Mouse (Mus musculus): ENCODE results near the gene Siah1b. TPM values are rescaled to one million over a fixed set of nuclear protein-coding genes. Genes with fewer than 3 reads are reported as not detected.

Gene Siah1b
- polyA plus RNA-seq, 1 experiment from 2014 or later = 21.9 TPM

- Histone ChIP-seq H3K4me1 (ENCODE audit: control insufficient read depth, insufficient read depth, low read length) (no peaks in the 10 kb centered on the region), H3K27me3 (ENCODE audit: control insufficient read depth, insufficient read depth, low read length) (no peaks in the 10 kb centered on the region), H3K27ac (replicated peaks; ENCODE audit: low read depth, low read length) (no peak overlapping the region), H3K36me3 (ENCODE audit: control insufficient read depth, insufficient read depth, low read length) (no peaks in the 10 kb centered on the region), H3K9me3 (ENCODE audit: control insufficient read depth, low read length) (no peaks in the 10 kb centered on the region), H3K4me3 (replicated peaks; ENCODE audit: low read depth, low read length) (no peak overlapping the region), H3K4me2 (ENCODE audit: low read length) (no peak overlapping the region), H3K9ac (replicated peaks; ENCODE audit: low read length) (no peak overlapping the region)
- 85% methylated on average over 2 of the region's 2 CpGs for WGBS
- no peak for ATAC-seq (ENCODE audit: low FRiP score, low TSS enrichment)
- DNase-seq = no peak
Observed at GRCm38 (mm10) chrX:164046736-164047135, 29.6 kb downstream of the Siah1b start.

DNA sequence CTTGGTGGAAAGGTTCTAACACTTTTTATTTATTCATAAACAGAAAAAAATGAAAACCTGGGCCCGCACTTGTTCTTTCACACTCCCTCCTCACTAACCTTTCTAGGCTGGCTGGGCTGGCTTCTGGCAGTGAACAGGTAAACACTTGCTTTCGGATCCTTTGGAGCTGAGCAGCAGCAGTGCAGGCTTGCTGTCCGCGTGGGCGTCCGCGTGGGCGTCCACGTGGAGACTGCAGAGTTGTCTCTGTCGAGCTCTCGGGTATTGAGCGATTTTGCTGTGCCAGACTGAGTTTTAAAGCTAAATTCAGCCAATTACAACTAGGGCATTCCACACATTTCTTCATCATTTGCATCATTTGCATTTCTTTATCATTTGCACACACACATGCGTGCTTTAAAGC, 34.2 kb downstream of the Siah1b start:
- H3K9me3 ChIP-seq (ENCODE audit: control insufficient read depth, low read length) = no peaks in the 10 kb centered on the region
- H3K4me1 ChIP-seq (ENCODE audit: control insufficient read depth, insufficient read depth, low read length) = no peaks in the 10 kb centered on the region
- no peak overlapping the region for H3K4me3 ChIP-seq (replicated peaks; ENCODE audit: low read depth, low read length)
- ATAC-seq (ENCODE audit: low FRiP score, low TSS enrichment) (no peak), DNase-seq (no peak)
- no peaks in the 10 kb centered on the region for H3K36me3 ChIP-seq (ENCODE audit: control insufficient read depth, insufficient read depth, low read length)
- H3K4me2 ChIP-seq (ENCODE audit: low read length) = no peak overlapping the region
- H3K9ac ChIP-seq (replicated peaks; ENCODE audit: low read length) = no peak overlapping the region
- 74% methylated on average over 13 of the region's 13 CpGs for WGBS
- no peaks in the 10 kb centered on the region for H3K27me3 ChIP-seq (ENCODE audit: control insufficient read depth, insufficient read depth, low read length)
- H3K27ac ChIP-seq (replicated peaks; ENCODE audit: low read depth, low read length) = no peak overlapping the region

- Histone ChIP-seq H3K4me2 (ENCODE audit: low read length) (no peak overlapping the region), H3K4me3 (replicated peaks; ENCODE audit: low read depth, low read length) (no peak overlapping the region), H3K4me1 (ENCODE audit: control insufficient read depth, insufficient read depth, low read length) (no peaks in the 10 kb centered on the region), H3K9me3 (ENCODE audit: control insufficient read depth, low read length) (no peaks in the 10 kb centered on the region), H3K27ac (replicated peaks; ENCODE audit: low read depth, low read length) (no peak overlapping the region), H3K27me3 (ENCODE audit: control insufficient read depth, insufficient read depth, low read length) (no peaks in the 10 kb centered on the region), H3K9ac (replicated peaks; ENCODE audit: low read length) (no peak overlapping the region), H3K36me3 (ENCODE audit: control insufficient read depth, insufficient read depth, low read length) (no peaks in the 10 kb centered on the region)
- peak; percentile 56 for DNase-seq
- WGBS = 36% methylated on average over 2 of the region's 2 CpGs
- ATAC-seq (ENCODE audit: low FRiP score, low TSS enrichment) = peak; percentile 76
Observed at GRCm38 (mm10) chrX:164038882-164039281, 37.4 kb downstream of the Siah1b start.

- no peaks in the 10 kb centered on the region for H3K4me1 ChIP-seq (ENCODE audit: control insufficient read depth, insufficient read depth, low read length)
- H3K36me3 ChIP-seq (ENCODE audit: control insufficient read depth, insufficient read depth, low read length) = no peaks in the 10 kb centered on the region
- H3K9me3 ChIP-seq (ENCODE audit: control insufficient read depth, low read length) = no peaks in the 10 kb centered on the region
- H3K4me2 ChIP-seq (ENCODE audit: low read length) = no peak overlapping the region
- no peaks in the 10 kb centered on the region for H3K27me3 ChIP-seq (ENCODE audit: control insufficient read depth, insufficient read depth, low read length)
- ATAC-seq (ENCODE audit: low FRiP score, low TSS enrichment) (no peak), DNase-seq (no peak)
- WGBS = 86% methylated on average over 7 of the region's 7 CpGs
- no peak overlapping the region for H3K9ac ChIP-seq (replicated peaks; ENCODE audit: low read length)
- H3K27ac ChIP-seq (replicated peaks; ENCODE audit: low read depth, low read length) = no peak overlapping the region
- no peak overlapping the region for H3K4me3 ChIP-seq (replicated peaks; ENCODE audit: low read depth, low read length)
Observed at GRCm38 (mm10) chrX:164035931-164036330, 40.4 kb downstream of the Siah1b start.

DNA sequence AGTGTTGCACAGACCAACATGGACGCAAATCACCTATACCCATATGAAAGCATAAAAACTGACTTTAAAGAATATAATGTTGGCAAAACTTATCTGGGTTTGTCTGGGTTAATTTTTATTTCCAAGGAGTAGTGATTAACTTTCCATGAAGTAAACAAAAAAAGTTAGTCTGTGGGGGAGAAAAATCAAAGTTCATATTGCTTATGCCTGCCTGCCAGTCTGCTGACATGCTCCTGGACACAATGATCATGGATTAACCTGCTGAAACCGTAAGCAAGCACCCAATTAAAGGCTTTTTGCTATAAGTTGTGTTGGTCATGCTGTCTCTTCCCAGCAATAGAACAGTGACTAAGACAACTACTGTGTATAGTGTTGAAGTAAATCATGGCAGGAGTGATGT, 40.9 kb downstream of the Siah1b start:
- 90% methylated on average over 2 of the region's 2 CpGs for WGBS
- no peak for DNase-seq
- Histone ChIP-seq H3K9ac (replicated peaks; ENCODE audit: low read length) (no peak overlapping the region), H3K27ac (replicated peaks; ENCODE audit: low read depth, low read length) (no peak overlapping the region), H3K4me3 (replicated peaks; ENCODE audit: low read depth, low read length) (no peak overlapping the region), H3K4me2 (ENCODE audit: low read length) (no peak overlapping the region), H3K9me3 (ENCODE audit: control insufficient read depth, low read length) (no peaks in the 10 kb centered on the region), H3K36me3 (ENCODE audit: control insufficient read depth, insufficient read depth, low read length) (no peaks in the 10 kb centered on the region), H3K4me1 (ENCODE audit: control insufficient read depth, insufficient read depth, low read length) (no peaks in the 10 kb centered on the region), H3K27me3 (ENCODE audit: control insufficient read depth, insufficient read depth, low read length) (no peaks in the 10 kb centered on the region)
- ATAC-seq (ENCODE audit: low FRiP score, low TSS enrichment) = no peak

DNA sequence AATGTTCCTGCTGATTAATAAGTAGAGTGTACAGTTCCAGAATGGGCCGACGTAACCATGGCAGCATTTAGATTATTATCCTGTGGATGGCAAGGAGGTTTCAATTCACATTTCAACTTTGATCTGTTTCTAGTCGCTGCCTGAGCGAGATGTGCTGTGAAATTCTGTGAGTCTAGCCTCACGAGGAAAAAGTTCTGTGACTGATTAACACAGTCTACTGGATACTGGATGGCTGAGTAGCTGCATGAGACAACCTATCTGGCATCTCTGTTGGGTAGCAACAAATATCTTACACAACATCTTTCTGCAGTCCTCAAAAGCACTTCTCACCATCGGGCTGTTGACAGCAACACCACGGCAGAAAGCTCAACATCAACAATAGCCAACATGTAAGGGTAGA, 43.8 kb downstream of the Siah1b start:
- Histone ChIP-seq H3K27me3 (ENCODE audit: control insufficient read depth, insufficient read depth, low read length) (no peaks in the 10 kb centered on the region), H3K27ac (replicated peaks; ENCODE audit: low read depth, low read length) (no peak overlapping the region), H3K4me3 (replicated peaks; ENCODE audit: low read depth, low read length) (no peak overlapping the region), H3K36me3 (ENCODE audit: control insufficient read depth, insufficient read depth, low read length) (no peaks in the 10 kb centered on the region), H3K9ac (replicated peaks; ENCODE audit: low read length) (no peak overlapping the region), H3K4me2 (ENCODE audit: low read length) (no peak overlapping the region), H3K9me3 (ENCODE audit: control insufficient read depth, low read length) (no peaks in the 10 kb centered on the region), H3K4me1 (ENCODE audit: control insufficient read depth, insufficient read depth, low read length) (no peaks in the 10 kb centered on the region)
- no peak for ATAC-seq (ENCODE audit: low FRiP score, low TSS enrichment)
- DNase-seq = no peak
- WGBS = 89% methylated on average over 7 of the region's 7 CpGs

- DNase-seq = peak; percentile 76
- H3K27me3 ChIP-seq (ENCODE audit: control insufficient read depth, insufficient read depth, low read length) = no peaks in the 10 kb centered on the region
- WGBS = 11% methylated on average over 22 of the region's 22 CpGs
- peak within 1 kb of the TSS; percentile 14; the same call in 1 of the 2 replicates for H3K4me3 ChIP-seq (replicated peaks; ENCODE audit: low read depth, low read length)
- no peak within 1 kb of the TSS for H3K27ac ChIP-seq (replicated peaks; ENCODE audit: low read depth, low read length)
- no peaks in the 10 kb centered on the region for H3K36me3 ChIP-seq (ENCODE audit: control insufficient read depth, insufficient read depth, low read length)
- no peak within 1 kb of the TSS for H3K9ac ChIP-seq (replicated peaks; ENCODE audit: low read length)
- H3K4me1 ChIP-seq (ENCODE audit: control insufficient read depth, insufficient read depth, low read length) = no peaks in the 10 kb centered on the region
- H3K9me3 ChIP-seq (ENCODE audit: control insufficient read depth, low read length) = no peaks in the 10 kb centered on the region
- peak; percentile 85 for ATAC-seq (ENCODE audit: low FRiP score, low TSS enrichment)
- peak within 1 kb of the TSS; percentile 48 for H3K4me2 ChIP-seq (ENCODE audit: low read length)
Observed at GRCm38 (mm10) chrX:164027607-164028289, 48.5 kb downstream of the Siah1b start, which contains the start of gene Car5b. TSS of gene Car5b (minus strand) at chrX:164027997.

Other genes starting within 250 kb of the Siah1b start
- 105 and 107 TPM in 2 replicates for gene Ap1s2, start 167.5 kb downstream of the Siah1b start, polyA plus RNA-seq (2014; fragmentation: Nextera tagmentation; extraction: Ambion mirVana)
- gene Zrsr2, start 117.8 kb downstream of the Siah1b start, polyA plus RNA-seq (2014; fragmentation: Nextera tagmentation; extraction: Ambion mirVana) = 45.8 and 52.2 TPM in 2 replicates
- gene Car5b, start 48.5 kb downstream of the Siah1b start, polyA plus RNA-seq (2014; fragmentation: Nextera tagmentation; extraction: Ambion mirVana) = 0.08 and 0.26 TPM in 2 replicates
- not detected in 2 replicates for gene Cltrn, start 12.3 kb upstream of the Siah1b start, polyA plus RNA-seq (2014; fragmentation: Nextera tagmentation; extraction: Ambion mirVana)
- gene Ace2, start 62.8 kb upstream of the Siah1b start, polyA plus RNA-seq (2014; fragmentation: Nextera tagmentation; extraction: Ambion mirVana) = 0.08 TPM in 1 of 2 replicates, not detected in the other
- gene Bmx, start 181.7 kb upstream of the Siah1b start, polyA plus RNA-seq (2014; fragmentation: Nextera tagmentation; extraction: Ambion mirVana) = 0.51 TPM in 1 of 2 replicates, not detected in the other
- gene Pir, start 192.9 kb upstream of the Siah1b start, polyA plus RNA-seq (2014; fragmentation: Nextera tagmentation; extraction: Ambion mirVana) = 2.3 and 2.6 TPM in 2 replicates